Mouse (Mus musculus): ENCODE results near the gene Rnf13. TPM values are rescaled to one million over a fixed set of nuclear protein-coding genes. Genes with fewer than 3 reads are reported as not detected.

The Rnf13 gene
- polyA plus RNA-seq, 2 experiments, result 9.7 to 34.7 TPM

DNA sequence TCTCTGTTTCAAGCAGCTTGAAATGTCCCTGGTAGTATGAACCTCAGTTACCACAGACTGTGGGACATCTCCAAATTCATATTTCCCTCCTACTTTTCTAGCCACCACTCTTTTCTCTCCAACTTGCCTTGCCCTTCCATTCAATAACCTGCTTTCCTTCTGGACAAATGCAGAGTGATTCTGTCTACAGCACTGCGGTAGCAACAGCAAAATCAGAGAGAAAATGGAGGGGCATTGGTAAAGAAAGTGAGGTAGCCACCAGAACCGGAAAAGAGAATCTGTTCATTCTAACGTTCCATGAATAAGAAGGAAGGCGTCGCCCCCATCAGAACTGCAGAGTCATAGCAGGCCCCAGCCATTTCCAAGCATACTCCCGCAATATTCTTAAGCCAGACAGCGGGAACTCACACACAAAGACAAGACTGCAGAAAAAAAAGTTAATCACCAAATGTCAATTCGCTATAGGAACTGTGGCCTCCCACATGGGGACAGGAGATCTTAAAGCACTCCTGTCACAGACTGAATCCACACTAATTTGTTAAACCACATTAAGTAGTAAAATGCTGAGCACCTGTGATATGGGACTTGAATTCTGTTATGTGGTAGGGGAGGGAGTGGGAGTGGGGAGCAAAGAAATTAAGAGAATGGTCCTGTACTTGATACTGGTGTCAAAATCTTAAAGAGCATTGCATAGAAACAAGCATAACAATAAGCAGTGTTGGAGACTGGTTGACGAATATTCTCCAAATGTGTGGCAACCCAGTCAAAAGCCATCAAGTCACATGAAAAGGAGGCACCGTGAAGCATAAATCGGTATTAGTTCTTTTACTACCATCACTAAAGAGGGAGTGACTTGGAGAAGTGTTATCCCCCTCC lies 110.2 kb downstream of the Rnf13 start:
- Histone ChIP-seq H3K4me3 (ENCODE audit: insufficient read depth in 1 of 2, low read depth in 2 of 2, low read length in 2 of 2) (peak overlapping the region in 1 of 2 experiments; percentile 67; a peak in 2 of 4 replicates), H3K9me3 (ENCODE audit: control insufficient read depth, low read length) (no peaks in the 10 kb centered on the region), H3K27me3 (ENCODE audit: control insufficient read depth, insufficient read depth, low read length) (peaks cover 29% of the 10 kb centered on the region), H3K4me1 (replicated peaks; ENCODE audit: control insufficient read depth in 2 of 2, insufficient read depth in 2 of 2, low read length in 1 of 2) (no peaks in the 10 kb centered on the region), H3K27ac (no peak overlapping the region), H3K9ac (replicated peaks) (no peak overlapping the region), H3K4me2 (ENCODE audit: low read depth) (peak overlapping the region; percentile 77), H3K36me3 (replicated peaks; ENCODE audit: control insufficient read depth, insufficient read depth, low read depth) (no peaks in the 10 kb centered on the region)
- TF ChIP-seq CTCF (IDR thresholded peaks at IDR 0.05; ENCODE audit: low read depth), result no peak
- TF ChIP-seq EP300 (IDR thresholded peaks at IDR 0.05; ENCODE audit: low read depth), result no peak
- no peak for DNase-seq (ENCODE audit: low read depth in 3 of 3, low spot score in 3 of 3)
- 41% methylated on average over 11 of the region's 11 CpGs for WGBS (ENCODE audit: insufficient replicate concordance)
- no peak for ATAC-seq (ENCODE audit: insufficient read depth)

DNA sequence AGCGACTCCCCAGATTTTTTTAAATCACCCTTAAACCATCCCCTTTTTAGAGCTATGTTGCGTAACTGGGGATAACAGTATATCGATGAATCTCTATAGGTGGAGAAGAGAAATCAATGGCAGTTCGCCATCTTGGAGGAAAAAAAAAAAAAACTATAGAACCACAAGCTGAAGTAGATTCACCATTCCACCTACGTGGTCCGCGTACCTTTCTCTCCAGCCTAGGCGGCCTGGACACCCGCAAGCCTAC lies 110.7 kb downstream of the Rnf13 start:
- H3K9ac ChIP-seq (replicated peaks), result no peak overlapping the region
- H3K4me3 ChIP-seq (ENCODE audit: insufficient read depth in 1 of 2, low read depth in 2 of 2, low read length in 2 of 2), result peak overlapping the region; percentile 63 to 67
- H3K4me2 ChIP-seq (ENCODE audit: low read depth), result peak overlapping the region; percentile 77
- ATAC-seq (ENCODE audit: insufficient read depth) (no peak), DNase-seq (ENCODE audit: low read depth in 3 of 3, low spot score in 3 of 3) (no peak)
- H3K36me3 ChIP-seq (replicated peaks; ENCODE audit: control insufficient read depth, insufficient read depth, low read depth), result no peaks in the 10 kb centered on the region
- H3K27ac ChIP-seq, result no peak overlapping the region
- peaks cover 29% of the 10 kb centered on the region for H3K27me3 ChIP-seq (ENCODE audit: control insufficient read depth, insufficient read depth, low read length)
- no peaks in the 10 kb centered on the region for H3K4me1 ChIP-seq (replicated peaks; ENCODE audit: control insufficient read depth in 2 of 2, insufficient read depth in 2 of 2, low read length in 1 of 2)
- no peaks in the 10 kb centered on the region for H3K9me3 ChIP-seq (ENCODE audit: control insufficient read depth, low read length)
- TF ChIP-seq EP300 (IDR thresholded peaks at IDR 0.05; ENCODE audit: low read depth) (no peak), CTCF (IDR thresholded peaks at IDR 0.05; ENCODE audit: low read depth) (no peak)
- 7% methylated on average over 9 of the region's 9 CpGs for WGBS (ENCODE audit: insufficient replicate concordance)

DNA sequence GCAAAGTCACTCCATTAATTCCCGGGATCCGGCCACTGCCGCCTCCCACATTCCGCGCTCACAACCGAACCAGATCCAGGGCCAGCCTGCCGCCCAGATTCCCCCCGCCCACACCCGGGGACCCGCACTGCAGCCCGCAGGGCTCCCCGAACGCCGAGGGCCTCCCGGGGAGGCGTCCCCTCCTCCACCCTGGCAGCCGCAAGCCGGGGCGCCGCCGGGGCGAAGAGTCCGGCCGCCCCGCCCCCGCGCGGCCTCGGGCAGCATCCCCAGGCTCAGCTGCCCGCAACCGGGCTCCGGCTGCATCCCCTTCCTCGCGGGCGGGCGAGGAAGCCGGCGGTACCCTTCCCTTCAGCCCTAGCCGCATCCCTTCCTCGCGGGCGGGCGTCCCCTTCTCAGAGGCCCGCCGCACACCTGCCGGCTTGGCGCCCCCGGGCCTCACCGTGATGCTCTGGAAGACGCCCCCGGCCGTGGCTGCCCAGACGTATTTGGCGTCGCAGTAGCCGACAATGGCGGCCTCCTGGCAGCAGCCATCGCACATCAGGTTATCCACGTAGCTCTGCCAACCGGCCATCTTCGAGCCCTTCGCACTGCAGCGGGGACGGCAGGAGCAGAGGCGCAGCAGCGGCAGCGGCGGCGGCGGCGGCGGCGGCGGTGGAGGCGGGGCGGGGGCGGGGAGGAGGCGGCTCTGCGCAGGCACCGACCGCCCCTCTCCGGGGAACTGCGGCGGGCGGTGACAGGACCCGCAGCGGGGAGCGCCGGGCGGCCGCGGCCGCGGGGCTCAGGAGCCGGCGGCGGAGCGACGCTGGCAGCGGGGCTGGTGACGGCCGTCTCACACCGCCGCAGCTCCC lies 111.3 kb downstream of the Rnf13 start:
- H3K4me2 ChIP-seq (ENCODE audit: low read depth), result peak overlapping the region; percentile 77
- DNase-seq (ENCODE audit: low read depth in 3 of 3, low spot score in 3 of 3) (no peak), ATAC-seq (ENCODE audit: insufficient read depth) (peak; percentile 66)
- TF ChIP-seq CTCF (IDR thresholded peaks at IDR 0.05; ENCODE audit: low read depth) (no peak), EP300 (IDR thresholded peaks at IDR 0.05; ENCODE audit: low read depth) (no peak)
- H3K4me3 ChIP-seq (ENCODE audit: insufficient read depth in 1 of 2, low read depth in 2 of 2, low read length in 2 of 2), result peak overlapping the region; percentile 63 to 67
- H3K27me3 ChIP-seq (ENCODE audit: control insufficient read depth, insufficient read depth, low read length), result peaks cover 29% of the 10 kb centered on the region
- H3K9me3 ChIP-seq (ENCODE audit: control insufficient read depth, low read length), result no peaks in the 10 kb centered on the region
- peak overlapping the region; percentile 9; the same call in 1 of the 2 replicates for H3K9ac ChIP-seq (replicated peaks)
- no peaks in the 10 kb centered on the region for H3K4me1 ChIP-seq (replicated peaks; ENCODE audit: control insufficient read depth in 2 of 2, insufficient read depth in 2 of 2, low read length in 1 of 2)
- WGBS (ENCODE audit: insufficient replicate concordance), result under 1% methylated on average over 93 of the region's 104 CpGs
- no peaks in the 10 kb centered on the region for H3K36me3 ChIP-seq (replicated peaks; ENCODE audit: control insufficient read depth, insufficient read depth, low read depth)
- no peak overlapping the region for H3K27ac ChIP-seq

DNA sequence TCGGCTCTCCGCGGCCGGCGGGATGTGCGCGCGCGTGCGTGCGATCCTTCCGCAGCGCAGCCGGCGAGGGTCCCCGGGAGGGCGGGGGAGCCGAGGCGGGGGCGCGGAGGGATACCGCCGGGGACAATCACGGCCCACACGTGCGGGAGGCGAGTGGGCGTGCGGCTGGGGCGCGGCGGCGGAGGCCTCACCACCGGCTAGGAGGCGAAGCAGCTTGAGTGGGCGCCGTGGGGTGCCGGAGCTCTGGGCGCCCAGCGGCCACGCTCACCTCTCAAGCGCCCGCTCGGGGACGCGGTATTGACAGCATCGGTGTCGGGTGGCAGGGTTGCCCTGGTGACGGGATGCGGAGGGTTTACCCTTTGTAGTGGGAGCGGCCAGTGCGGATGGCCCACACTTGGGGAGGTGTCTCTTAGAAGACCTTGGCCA lies 111.9 kb downstream of the Rnf13 start, which contains the start of gene Pfn2:
Gene Pfn2 (minus strand): TSS at position 320 of the 426 bp plus-strand sequence.
- DNase-seq (ENCODE audit: low read depth in 3 of 3, low spot score in 3 of 3) (no peak), ATAC-seq (ENCODE audit: insufficient read depth) (peak; percentile 43; the same call in 1 of the 2 replicates)
- Histone ChIP-seq H3K4me2 (ENCODE audit: low read depth) (peak within 1 kb of the TSS; percentile 77), H3K4me1 (replicated peaks; ENCODE audit: control insufficient read depth in 2 of 2, insufficient read depth in 2 of 2, low read length in 1 of 2) (no peaks in the 10 kb centered on the region), H3K27ac (no peak within 1 kb of the TSS), H3K4me3 (ENCODE audit: insufficient read depth in 1 of 2, low read depth in 2 of 2, low read length in 2 of 2) (peak within 1 kb of the TSS; percentile 63 to 67), H3K27me3 (ENCODE audit: control insufficient read depth, insufficient read depth, low read length) (peaks cover 29% of the 10 kb centered on the region), H3K9me3 (ENCODE audit: control insufficient read depth, low read length) (no peaks in the 10 kb centered on the region), H3K9ac (replicated peaks) (peak within 1 kb of the TSS; percentile 9; the same call in 1 of the 2 replicates), H3K36me3 (replicated peaks; ENCODE audit: control insufficient read depth, insufficient read depth, low read depth) (no peaks in the 10 kb centered on the region)
- WGBS (ENCODE audit: insufficient replicate concordance), result 1% methylated on average over 48 of the region's 52 CpGs
- TF ChIP-seq CTCF (IDR thresholded peaks at IDR 0.05; ENCODE audit: low read depth) (no peak), EP300 (IDR thresholded peaks at IDR 0.05; ENCODE audit: low read depth) (no peak)

DNA sequence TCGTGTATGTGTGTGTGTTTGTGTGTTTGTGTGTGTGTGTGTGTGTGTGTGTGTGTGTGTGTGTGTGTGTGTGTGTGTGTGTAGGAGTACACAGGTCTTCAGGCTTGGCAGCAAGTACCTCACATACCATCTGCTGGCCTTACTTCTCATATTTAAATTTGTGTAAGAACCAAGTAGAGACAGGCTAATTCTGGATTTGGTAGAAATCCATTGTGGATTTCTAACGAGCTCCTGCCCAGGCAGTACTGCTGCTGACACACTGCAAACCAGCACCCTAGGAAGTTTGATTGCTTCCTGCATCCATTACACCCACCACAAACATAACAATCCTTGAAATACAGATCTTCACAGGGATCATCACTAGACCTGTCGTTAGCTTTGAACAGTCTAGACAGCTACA lies 147.1 kb downstream of the Rnf13 start:
- H3K9me3 ChIP-seq (ENCODE audit: control insufficient read depth, low read length), result no peaks in the 10 kb centered on the region
- H3K4me2 ChIP-seq (ENCODE audit: low read depth), result no peak overlapping the region
- H3K36me3 ChIP-seq (replicated peaks; ENCODE audit: control insufficient read depth, insufficient read depth, low read depth), result no peaks in the 10 kb centered on the region
- no peak for ATAC-seq (ENCODE audit: insufficient read depth)
- no peaks in the 10 kb centered on the region for H3K27me3 ChIP-seq (ENCODE audit: control insufficient read depth, insufficient read depth, low read length)
- DNase-seq (ENCODE audit: low read depth in 3 of 3, low spot score in 3 of 3), result no peak
- H3K4me3 ChIP-seq (ENCODE audit: insufficient read depth in 1 of 2, low read depth in 2 of 2, low read length in 2 of 2), result no peak overlapping the region
- TF ChIP-seq CTCF (IDR thresholded peaks at IDR 0.05; ENCODE audit: low read depth), result no peak
- no peak for TF ChIP-seq EP300 (IDR thresholded peaks at IDR 0.05; ENCODE audit: low read depth)
- no peaks in the 10 kb centered on the region for H3K4me1 ChIP-seq (replicated peaks; ENCODE audit: control insufficient read depth in 2 of 2, insufficient read depth in 2 of 2, low read length in 1 of 2)
- WGBS (ENCODE audit: insufficient replicate concordance), result 37% methylated on average over 3 of the region's 3 CpGs
- no peak overlapping the region for H3K9ac ChIP-seq (replicated peaks)
- H3K27ac ChIP-seq, result no peak overlapping the region

Other genes with a start within 250 kb of the Rnf13 start
- 1.1 and 1.5 TPM in 2 replicates for gene Wwtr1, start 160.2 kb upstream of the Rnf13 start, polyA plus RNA-seq (2012; rRNA removed)
- 0.92 and 0.93 TPM in 2 replicates for gene Wwtr1, start 160.2 kb upstream of the Rnf13 start, polyA plus RNA-seq (2014; fragmentation: Nextera tagmentation; extraction: Ambion mirVana)
- gene Commd2, start 84.3 kb upstream of the Rnf13 start, polyA plus RNA-seq (2012; rRNA removed), result 13.8 and 19.5 TPM in 2 replicates
- gene Commd2, start 84.3 kb upstream of the Rnf13 start, polyA plus RNA-seq (2014; fragmentation: Nextera tagmentation; extraction: Ambion mirVana), result 42.2 and 43.6 TPM in 2 replicates
- gene Ankub1, start 43.3 kb upstream of the Rnf13 start, polyA plus RNA-seq (2012; rRNA removed), result 0.01 TPM in 1 of 2 replicates, not detected in the other
- not detected in 2 replicates for gene Ankub1, start 43.3 kb upstream of the Rnf13 start, polyA plus RNA-seq (2014; fragmentation: Nextera tagmentation; extraction: Ambion mirVana)
- gene Pfn2, start 112.0 kb downstream of the Rnf13 start, polyA plus RNA-seq (2012; rRNA removed), result 3.1 and 3.6 TPM in 2 replicates
- 4.1 and 4.2 TPM in 2 replicates for gene Pfn2, start 112.0 kb downstream of the Rnf13 start, polyA plus RNA-seq (2014; fragmentation: Nextera tagmentation; extraction: Ambion mirVana)

Measured in liver, embryonic 14.5 days (tissue).